Mouse (Mus musculus) subcutaneous adipose tissue, adult 2 months (tissue): ENCODE results near the gene Stard8. TPM values are rescaled to one million over a fixed set of nuclear protein-coding genes. Genes with fewer than 3 reads are reported as not detected.

ENCODE experiments used
- polyA plus RNA-seq: library from polyadenylated mRNA; depleted of rRNA; stranded (reverse); fragments of >200 nt; gene quantifications from 2 replicates; pipeline ENCODE4 v1.2.3, GENCODE M21; 2012; ENCODE audit warnings: low replicate concordance; rRNA removed

Stard8 gene
- polyA plus RNA-seq, result 30.0 and 41.1 TPM in 2 replicates

DNA sequence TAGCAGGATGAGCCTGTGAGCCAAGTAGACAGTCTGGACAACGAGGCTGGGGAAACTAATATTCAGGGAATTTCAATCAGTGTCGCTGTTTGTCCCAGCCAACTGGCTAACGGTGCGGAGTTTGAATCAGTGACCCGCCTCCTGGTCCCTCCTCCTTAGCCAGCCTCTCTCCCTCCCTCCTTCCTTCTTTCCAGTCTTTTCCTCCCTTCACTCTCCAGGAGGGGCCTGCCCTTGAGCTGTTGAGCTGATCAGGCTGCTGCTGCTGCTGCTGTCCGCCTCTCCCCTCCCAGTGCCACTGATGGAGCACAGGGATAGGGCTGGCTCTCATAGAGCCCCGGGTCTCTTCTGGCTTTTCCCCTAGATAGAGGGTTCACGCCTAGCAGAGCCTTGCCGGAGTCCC, at the start of gene Stard8:
Gene Stard8, plus strand, starts transcription at position 203 of the 400 bp plus-strand sequence.

Other genes with a start within 250 kb of the Stard8 start
- 14.5 and 15.1 TPM in 2 replicates for gene Ophn1, start 112.2 kb upstream of the Stard8 start, polyA plus RNA-seq
- gene Yipf6, start 66.9 kb upstream of the Stard8 start, polyA plus RNA-seq, result 23.2 and 24.6 TPM in 2 replicates
- 43.6 and 50.3 TPM in 2 replicates for gene Efnb1, start 132.9 kb downstream of the Stard8 start, polyA plus RNA-seq